Mouse (Mus musculus): ENCODE measurements at regions not wholly inside any gene's neighbourhood (a gene's known extent, or its start where the extent isn't known, plus 50 kb on each side); places are given as distances from the start of the nearest gene placed in this dataset.
"Not testable (repeated sequence)": the region's sequence is repeated elsewhere in the genome, so short reads cannot be mapped to it uniquely, and the experiment has no call there.

- Histone ChIP-seq H3K27ac (ENCODE audit: insufficient read depth, low read depth, low read length) (no peak overlapping the region), H3K4me3 (ENCODE audit: insufficient read depth, low read depth, low read length) (no peak overlapping the region), H3K4me1 (ENCODE audit: control insufficient read depth, insufficient read depth, low read length) (no peaks in the 10 kb centered on the region)
- 79% methylated on average over 2 of the region's 2 CpGs for WGBS
- TF ChIP-seq POLR2A (IDR thresholded peaks at IDR 0.05; ENCODE audit: insufficient read depth, low read depth, low read length) (no peak), CTCF (IDR thresholded peaks at IDR 0.05; ENCODE audit: insufficient read depth, low read depth, low read length) (no peak)
Observed at GRCm38 (mm10) chr8:18005660-18006059, 972.4 kb downstream of the Defb40 start.

- TF ChIP-seq CTCF (IDR thresholded peaks at IDR 0.05; ENCODE audit: insufficient read depth, low read depth, low read length) (no peak), POLR2A (IDR thresholded peaks at IDR 0.05; ENCODE audit: insufficient read depth, low read depth, low read length) (no peak)
- WGBS, result 63% methylated on average over 5 of the region's 5 CpGs
- no peak overlapping the region for H3K27ac ChIP-seq (ENCODE audit: insufficient read depth, low read depth, low read length)
- no peak overlapping the region for H3K4me3 ChIP-seq (ENCODE audit: insufficient read depth, low read depth, low read length)
- no peaks in the 10 kb centered on the region for H3K4me1 ChIP-seq (ENCODE audit: control insufficient read depth, insufficient read depth, low read length)
Observed at GRCm38 (mm10) chr8:18000750-18001149, 977.3 kb downstream of the Defb40 start.

GRCm38 (mm10) chr8:17984779-17985178 lies 993.3 kb downstream of the Defb40 start:
- Histone ChIP-seq H3K4me3 (ENCODE audit: insufficient read depth, low read depth, low read length) (no peak overlapping the region), H3K27ac (ENCODE audit: insufficient read depth, low read depth, low read length) (no peak overlapping the region), H3K4me1 (ENCODE audit: control insufficient read depth, insufficient read depth, low read length) (no peaks in the 10 kb centered on the region)
- TF ChIP-seq CTCF (IDR thresholded peaks at IDR 0.05; ENCODE audit: insufficient read depth, low read depth, low read length), result no peak
- no peak for TF ChIP-seq POLR2A (IDR thresholded peaks at IDR 0.05; ENCODE audit: insufficient read depth, low read depth, low read length)
- WGBS, result 85% methylated on average over 1 of the region's 1 CpGs

- Histone ChIP-seq H3K27ac (ENCODE audit: insufficient read depth, low read depth, low read length) (no peak overlapping the region), H3K4me1 (ENCODE audit: control insufficient read depth, insufficient read depth, low read length) (no peaks in the 10 kb centered on the region), H3K4me3 (ENCODE audit: insufficient read depth, low read depth, low read length) (no peak overlapping the region)
- TF ChIP-seq CTCF (IDR thresholded peaks at IDR 0.05; ENCODE audit: insufficient read depth, low read depth, low read length), result no peak
- WGBS, result 54% methylated on average over 1 of the region's 1 CpGs
Observed at GRCm38 (mm10) chr8:17948848-17949247, 1029.2 kb downstream of the Defb40 start.

GRCm38 (mm10) chr8:17948053-17948834 lies 1029.8 kb downstream of the Defb40 start:
- H3K27ac ChIP-seq (ENCODE audit: insufficient read depth, low read depth, low read length), result no peak overlapping the region

GRCm38 (mm10) chr8:17934696-17935095 lies 1043.4 kb downstream of the Defb40 start:
- TF ChIP-seq CTCF (IDR thresholded peaks at IDR 0.05; ENCODE audit: insufficient read depth, low read depth, low read length) (no peak), POLR2A (IDR thresholded peaks at IDR 0.05; ENCODE audit: insufficient read depth, low read depth, low read length) (no peak)
- Histone ChIP-seq H3K4me3 (ENCODE audit: insufficient read depth, low read depth, low read length) (no peak overlapping the region), H3K4me1 (ENCODE audit: control insufficient read depth, insufficient read depth, low read length) (no peaks in the 10 kb centered on the region), H3K27ac (ENCODE audit: insufficient read depth, low read depth, low read length) (no peak overlapping the region)

More at GRCm38 (mm10) chr8:17948053-17948834, 1029.8 kb downstream of the Defb40 start:
- TF ChIP-seq CTCF (IDR thresholded peaks at IDR 0.05; ENCODE audit: insufficient read depth, low read depth, low read length), result no peak
- TF ChIP-seq POLR2A (IDR thresholded peaks at IDR 0.05; ENCODE audit: insufficient read depth, low read depth, low read length), result no peak
- no peaks in the 10 kb centered on the region for H3K4me1 ChIP-seq (ENCODE audit: control insufficient read depth, insufficient read depth, low read length)
- 55% methylated on average over 22 of the region's 22 CpGs for WGBS
- no peak overlapping the region for H3K4me3 ChIP-seq (ENCODE audit: insufficient read depth, low read depth, low read length)

- WGBS, result 93% methylated on average over 15 of the region's 15 CpGs
Observed at GRCm38 (mm10) chr8:17909316-17909715, 1068.7 kb downstream of the Defb40 start.

GRCm38 (mm10) chr8:17888598-17888997 lies 1089.5 kb downstream of the Defb40 start:
- H3K4me3 ChIP-seq (ENCODE audit: insufficient read depth, low read depth, low read length); H3K27ac ChIP-seq (ENCODE audit: insufficient read depth, low read depth, low read length); H3K4me1 ChIP-seq (ENCODE audit: control insufficient read depth, insufficient read depth, low read length): not testable (repeated sequence)
- WGBS, result 83% methylated on average over 5 of the region's 5 CpGs

More at GRCm38 (mm10) chr8:17909316-17909715, 1068.7 kb downstream of the Defb40 start:
- Histone ChIP-seq H3K4me3 (ENCODE audit: insufficient read depth, low read depth, low read length) (no peak overlapping the region), H3K27ac (ENCODE audit: insufficient read depth, low read depth, low read length) (no peak overlapping the region), H3K4me1 (ENCODE audit: control insufficient read depth, insufficient read depth, low read length) (no peaks in the 10 kb centered on the region)
- TF ChIP-seq CTCF (IDR thresholded peaks at IDR 0.05; ENCODE audit: insufficient read depth, low read depth, low read length) (no peak), POLR2A (IDR thresholded peaks at IDR 0.05; ENCODE audit: insufficient read depth, low read depth, low read length) (no peak)

- H3K4me3 ChIP-seq (ENCODE audit: insufficient read depth, low read depth, low read length), result no peak overlapping the region
- WGBS, result 94% methylated on average over 2 of the region's 2 CpGs
- no peaks in the 10 kb centered on the region for H3K4me1 ChIP-seq (ENCODE audit: control insufficient read depth, insufficient read depth, low read length)
- H3K27ac ChIP-seq (ENCODE audit: insufficient read depth, low read depth, low read length), result no peak overlapping the region
- no peak for TF ChIP-seq POLR2A (IDR thresholded peaks at IDR 0.05; ENCODE audit: insufficient read depth, low read depth, low read length)
- TF ChIP-seq CTCF (IDR thresholded peaks at IDR 0.05; ENCODE audit: insufficient read depth, low read depth, low read length), result no peak
Observed at GRCm38 (mm10) chr8:17863388-17863787, 1114.7 kb downstream of the Defb40 start.
